Mouse (Mus musculus) CH12F3 (cell line): ENCODE measurements at regions not wholly inside any gene's neighbourhood (a gene's known extent, or its start where the extent isn't known, plus 50 kb on each side); places are given as distances from the start of the nearest gene placed in this dataset.

Source experiments
- in situ Hi-C: fragments of 300-500 bp; cut with MboI; formaldehyde crosslinking; loops from 2 replicates; pipeline ENCODE4 v1.14.3; 2020; ENCODE audit warnings: low sequenced_read_pairs

DNA sequence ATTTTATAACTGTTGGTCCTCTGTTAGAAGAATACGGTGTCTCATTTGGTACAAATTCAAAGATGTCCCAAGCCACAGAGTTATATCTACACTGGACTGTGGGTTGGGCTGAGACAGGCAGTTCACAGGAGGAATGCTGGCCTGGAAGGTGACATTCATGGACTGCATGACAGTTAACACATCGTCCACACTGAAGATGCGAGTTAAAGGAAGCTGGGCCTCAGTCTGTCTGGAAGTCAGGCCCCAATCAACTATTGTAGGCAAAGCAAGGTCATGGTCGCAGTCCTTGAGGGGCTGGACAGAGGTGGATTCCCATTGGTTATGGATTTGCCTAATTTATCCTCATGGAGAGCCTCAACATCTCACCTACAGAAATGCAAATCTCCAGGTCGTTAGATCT is 295.5 kb downstream of the Foxo1 start:
- in situ Hi-C loops = no loop called here

GRCm38 (mm10) chr3:52562816-52563215 is 294.7 kb downstream of the Foxo1 start:
- in situ Hi-C loops = no loop called here

- in situ Hi-C loops = no loop called here
Observed at GRCm38 (mm10) chr3:52559481-52559880, 291.3 kb downstream of the Foxo1 start.

- in situ Hi-C loops = no loop called here
Observed at GRCm38 (mm10) chr3:52558765-52559164, 290.6 kb downstream of the Foxo1 start.

- in situ Hi-C loops = no loop called here
Observed at GRCm38 (mm10) chr3:52557296-52557695, 289.2 kb downstream of the Foxo1 start.

DNA sequence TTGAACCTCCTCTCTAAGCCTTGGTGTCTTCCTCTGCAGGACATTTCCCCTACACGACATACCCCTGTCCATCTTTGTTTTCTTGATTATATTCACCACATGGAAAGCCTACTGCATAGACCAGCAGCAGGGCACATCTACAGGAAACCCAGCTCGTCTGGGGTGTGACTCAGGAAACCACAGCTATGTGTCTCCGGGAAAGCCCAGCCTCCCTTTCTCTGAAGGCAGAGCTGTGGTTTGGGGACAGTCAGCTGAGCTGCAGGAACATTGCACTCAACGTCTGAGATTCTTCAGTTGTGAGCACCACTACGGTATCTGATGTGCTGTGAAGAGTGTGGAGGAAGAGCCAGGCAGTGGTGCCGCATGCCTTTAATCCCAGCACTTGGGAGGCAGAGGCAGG is 286.9 kb downstream of the Foxo1 start:
- in situ Hi-C loops = no loop called here

GRCm38 (mm10) chr3:52554490-52554889 is 286.4 kb downstream of the Foxo1 start:
- in situ Hi-C loops = no loop called here

GRCm38 (mm10) chr3:52548201-52548893 is 280.2 kb downstream of the Foxo1 start:
- in situ Hi-C loops = no loop called here

GRCm38 (mm10) chr3:52546035-52546434 is 277.9 kb downstream of the Foxo1 start:
- in situ Hi-C loops = no loop called here

- in situ Hi-C loops = no loop called here
Observed at GRCm38 (mm10) chr3:52543006-52543405, 274.9 kb downstream of the Foxo1 start.

GRCm38 (mm10) chr3:52540862-52541380 is 272.8 kb downstream of the Foxo1 start:
- in situ Hi-C loops = no loop called here

GRCm38 (mm10) chr3:52539813-52540378 is 271.8 kb downstream of the Foxo1 start:
- in situ Hi-C loops = no loop called here

DNA sequence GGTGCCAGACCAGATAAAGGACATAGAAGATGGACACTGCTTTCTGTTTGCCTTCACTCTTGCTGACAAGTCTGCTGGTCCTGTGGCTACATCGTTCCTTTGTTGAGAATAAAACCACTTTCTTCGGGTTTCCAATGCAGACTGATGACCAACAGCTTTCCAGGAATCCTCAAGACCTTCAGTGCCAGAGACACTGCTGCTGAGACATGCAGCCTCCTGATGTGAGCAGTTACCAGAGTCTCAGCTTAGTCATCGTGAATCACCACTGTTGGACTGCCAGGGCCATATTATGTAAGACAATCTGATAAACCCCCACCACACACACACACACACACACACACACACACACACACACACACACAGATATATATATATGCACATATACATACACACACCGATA is 270.2 kb downstream of the Foxo1 start:
- in situ Hi-C loops = no loop called here

- in situ Hi-C loops = no loop called here
Observed at GRCm38 (mm10) chr3:52537362-52537911, 269.3 kb downstream of the Foxo1 start.

- in situ Hi-C loops = no loop called here
Observed at GRCm38 (mm10) chr3:52535411-52536021, 267.4 kb downstream of the Foxo1 start.

DNA sequence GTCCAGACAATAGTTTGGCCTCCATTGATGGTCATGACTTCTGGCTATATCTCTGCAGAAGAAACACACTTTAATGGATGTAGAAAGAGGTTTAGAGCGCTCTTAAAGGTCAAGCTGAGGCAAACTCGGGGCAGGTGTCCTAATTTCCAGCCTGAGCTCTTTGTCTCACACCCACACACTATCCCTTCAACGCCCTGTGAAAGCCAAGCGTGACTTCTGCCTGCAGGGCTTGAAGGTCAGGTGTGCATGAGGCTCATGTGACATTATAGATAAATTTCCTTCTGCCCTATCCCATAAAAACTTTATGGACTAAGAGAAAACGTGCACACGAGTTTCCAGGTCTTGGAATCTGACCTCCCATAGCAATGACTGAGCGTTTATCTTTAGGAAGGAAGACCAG is 266.0 kb downstream of the Foxo1 start:
- in situ Hi-C loops = no loop called here

DNA sequence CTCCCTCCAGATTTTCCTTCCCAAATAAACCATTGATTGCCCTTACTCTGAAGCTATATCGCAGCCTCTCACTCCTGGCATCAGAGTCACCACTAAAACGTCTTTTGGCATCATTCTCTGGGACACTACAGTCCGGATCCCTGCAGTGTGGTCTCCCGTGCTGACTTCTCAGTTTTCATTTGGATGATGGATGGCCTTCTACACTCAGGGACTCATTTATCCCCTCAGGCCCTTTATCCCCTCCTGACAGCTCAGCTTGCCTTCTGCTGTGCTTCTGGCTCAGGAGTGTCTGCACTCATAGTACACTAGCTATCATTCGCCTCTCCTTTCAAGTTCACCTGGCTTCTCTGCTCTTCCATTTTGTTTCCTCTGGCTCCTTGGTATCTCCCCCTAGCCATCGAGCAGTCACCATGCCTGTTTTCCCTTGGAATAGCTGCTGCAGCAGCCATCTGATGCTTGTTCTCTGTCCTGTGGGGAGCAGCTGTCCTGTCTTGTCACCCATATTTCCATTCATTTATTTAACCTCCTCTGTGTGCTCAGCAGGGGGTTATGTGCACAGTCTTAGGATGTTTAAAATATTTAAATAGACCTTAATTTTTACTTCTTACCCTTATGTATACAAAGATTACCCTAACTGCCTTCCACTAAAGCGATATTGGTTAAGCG is 263.7 kb downstream of the Foxo1 start:
- in situ Hi-C loops = no loop called here

DNA sequence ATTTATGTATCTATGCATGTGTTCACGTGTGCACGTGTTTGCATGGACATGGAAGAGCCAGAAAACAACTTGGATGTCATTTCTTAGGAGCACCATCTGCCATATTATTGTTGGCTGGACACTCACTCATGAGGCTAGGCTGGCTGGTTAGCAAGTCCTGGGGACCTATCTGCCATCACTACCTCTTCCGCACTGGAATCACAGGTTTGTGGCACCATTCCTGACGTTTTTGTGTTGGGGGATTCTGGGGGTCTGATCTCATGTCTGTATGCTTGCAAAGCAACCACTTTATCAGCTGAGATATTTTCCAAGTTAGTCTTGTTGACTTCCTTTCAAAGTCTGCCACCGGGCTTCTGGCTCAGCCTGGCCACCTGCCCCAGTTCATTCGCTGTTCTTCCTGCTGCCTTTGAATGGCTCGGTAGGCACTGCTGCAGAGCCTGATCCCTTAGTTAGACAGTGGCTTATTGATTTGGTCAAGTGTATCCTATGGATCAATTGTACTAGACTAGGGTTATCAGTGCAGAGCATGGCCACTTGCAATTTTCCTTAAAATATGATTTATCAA is 262.4 kb downstream of the Foxo1 start:
- in situ Hi-C loops = no loop called here

DNA sequence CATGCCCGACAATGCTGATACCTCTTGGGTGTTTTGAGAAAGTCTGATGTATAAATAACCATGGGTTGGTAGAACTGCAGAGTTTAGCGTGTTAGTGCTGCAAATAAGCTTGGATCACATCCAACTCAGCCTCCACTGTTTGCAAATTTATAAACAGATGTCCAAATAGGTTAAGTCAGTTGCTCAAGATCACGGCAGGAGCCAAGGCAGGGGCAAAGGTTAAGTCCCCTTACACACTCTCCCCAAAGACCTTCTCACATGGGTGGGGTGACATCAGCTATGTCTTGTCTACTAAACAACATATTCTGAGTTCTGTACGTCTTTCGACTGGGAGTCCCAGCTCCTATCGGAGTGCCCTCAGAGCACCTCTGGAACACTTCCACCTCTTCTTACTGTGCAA is 261.0 kb downstream of the Foxo1 start:
- in situ Hi-C loops = no loop called here

DNA sequence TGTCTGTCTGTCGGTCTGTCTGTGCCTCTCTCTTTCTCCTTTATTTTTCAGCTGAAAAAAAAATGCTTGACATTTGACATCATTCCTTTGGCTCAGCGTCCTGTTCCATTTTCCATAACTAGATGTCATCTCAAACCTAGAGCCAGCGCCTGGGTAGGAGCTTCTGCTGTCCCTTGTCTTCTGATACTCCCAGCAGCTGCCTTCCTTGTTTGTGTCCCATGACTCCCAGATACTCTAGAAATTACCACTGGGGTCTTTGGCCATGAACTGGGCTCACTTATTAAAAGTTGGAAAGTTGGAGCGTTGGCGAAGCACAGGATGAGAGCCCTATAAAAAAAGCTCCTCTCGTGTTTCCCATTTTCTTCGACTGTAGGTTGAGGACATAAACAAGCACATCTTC is 260.4 kb downstream of the Foxo1 start:
- in situ Hi-C loops = no loop called here

DNA sequence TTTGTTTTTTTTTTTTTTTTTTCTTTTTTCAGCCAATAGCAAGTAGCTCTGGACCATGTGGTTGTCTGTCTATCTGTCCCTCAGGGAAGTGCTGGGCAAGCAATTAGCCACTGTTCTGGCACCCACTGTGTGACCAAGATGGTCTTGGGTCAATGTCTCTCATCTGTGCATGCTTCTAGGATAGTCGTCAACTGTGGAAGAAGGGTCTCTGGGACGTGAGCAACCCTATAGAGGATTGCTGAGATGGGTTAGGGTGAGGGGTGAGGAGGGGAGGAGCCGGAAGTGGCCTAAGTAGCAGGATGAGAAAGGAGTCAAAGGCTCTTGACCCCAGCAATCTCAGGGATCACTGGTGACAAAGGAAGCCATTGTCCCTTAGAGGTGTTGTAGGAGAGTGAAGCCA is 259.6 kb downstream of the Foxo1 start:
- in situ Hi-C loops = no loop called here
